Mouse (Mus musculus) right cerebral cortex, adult 18-20 months (tissue): ENCODE data around the gene Cyp2b23.
"Not testable (repeated sequence)": the region's sequence is repeated elsewhere in the genome, so short reads cannot be mapped to it uniquely, and the experiment has no call there.

Source experiments
- DNase-seq: peaks from one replicate; pipeline ENCODE4 v3.0.0; 2022; ENCODE audit warnings: mixed read lengths

The Cyp2b23 gene

DNA sequence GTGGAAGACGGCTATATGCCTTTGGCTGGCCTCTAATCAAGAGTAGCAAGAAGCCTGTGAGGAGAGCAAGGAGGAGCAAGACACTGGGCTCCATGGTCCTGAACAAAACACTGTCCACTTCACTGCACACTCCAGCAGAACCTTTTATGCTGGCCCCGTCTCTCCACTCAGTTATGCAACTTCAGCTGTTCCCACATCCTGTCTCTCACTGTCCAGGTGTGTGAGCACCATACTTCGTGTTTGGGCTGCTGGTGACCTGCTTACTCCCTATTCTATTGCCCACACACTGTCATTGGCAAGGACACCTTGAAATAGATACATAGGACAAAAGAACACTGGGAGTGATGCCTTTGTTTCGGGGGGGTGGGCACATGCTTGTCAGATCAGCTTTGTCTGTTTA lies at the start of gene Cyp2b23:
Gene Cyp2b23 (minus strand): TSS at position 101 of the 400 bp plus-strand sequence.
- no peak for DNase-seq

- no peak for DNase-seq
Measured at GRCm38 (mm10) chr7:26711061-26711460, 24.8 kb upstream of the Cyp2b23 start.

GRCm38 (mm10) chr7:26707061-26707460 lies 20.8 kb upstream of the Cyp2b23 start:
- DNase-seq, result no peak

- DNase-seq, result not testable (repeated sequence)
Measured at GRCm38 (mm10) chr7:26706191-26706590, 20.0 kb upstream of the Cyp2b23 start.

DNA sequence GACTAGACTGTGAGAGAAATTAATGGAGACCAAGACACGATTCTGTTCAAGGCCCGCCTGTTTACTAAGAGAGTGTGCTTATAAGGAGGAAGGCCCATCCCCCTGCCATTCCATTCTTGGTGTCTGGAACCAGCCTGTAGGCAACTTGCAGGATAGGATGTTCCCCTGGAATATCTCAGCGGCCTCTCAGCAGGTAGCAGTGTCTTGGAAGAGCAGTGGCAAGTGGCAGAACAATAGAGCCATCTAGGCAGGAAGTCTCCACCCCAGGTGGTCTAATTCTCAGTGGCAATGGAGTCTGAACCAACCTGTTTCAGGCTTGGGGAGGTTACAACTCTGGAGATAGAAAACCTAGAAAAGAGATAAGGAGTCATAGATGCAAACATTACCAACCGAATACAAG lies 13.9 kb upstream of the Cyp2b23 start:
- DNase-seq, result no peak

- no peak for DNase-seq
Measured at GRCm38 (mm10) chr7:26685713-26686112, 524 bp downstream of the Cyp2b23 start.

DNA sequence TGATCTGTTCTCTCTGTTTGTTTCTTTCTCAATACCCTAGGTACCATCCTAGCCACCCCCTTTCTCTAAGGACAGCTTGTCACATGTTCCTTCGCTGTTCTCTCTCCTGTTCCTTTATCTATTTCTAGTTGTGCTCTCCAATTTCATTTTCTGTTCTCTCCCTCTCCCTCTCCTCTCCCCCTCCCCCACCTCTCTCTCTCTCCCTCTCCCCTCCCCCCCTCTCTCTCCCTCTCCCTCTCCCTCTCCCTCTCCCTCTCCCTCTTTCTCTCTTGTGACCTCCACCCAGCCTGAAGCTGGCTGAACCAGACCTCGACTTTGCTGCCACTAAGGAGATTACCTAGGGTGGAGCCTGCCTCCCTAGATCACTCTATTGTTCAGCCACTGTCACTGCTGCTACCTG lies 18.8 kb downstream of the Cyp2b23 start:
- not testable (repeated sequence) for DNase-seq

DNA sequence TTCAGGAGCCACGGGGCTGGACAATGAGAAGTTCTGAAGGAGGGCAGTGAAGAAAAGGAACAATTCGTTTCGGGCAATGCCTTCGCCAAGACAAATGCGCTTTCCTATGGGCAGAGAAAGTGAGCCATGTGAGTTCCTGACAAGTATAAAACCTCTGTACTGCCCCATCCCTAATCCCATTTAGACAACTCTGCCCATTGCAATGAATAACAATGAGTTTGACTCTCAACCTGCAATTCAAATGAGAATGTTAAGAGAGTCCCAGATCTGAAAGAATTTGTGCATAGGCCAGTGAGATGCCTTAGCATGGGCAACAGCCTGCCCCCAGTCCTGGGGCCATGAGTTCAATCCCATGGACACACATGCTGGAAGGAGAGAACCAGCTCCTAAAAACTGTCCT lies 20.2 kb downstream of the Cyp2b23 start:
- no peak for DNase-seq

DNA sequence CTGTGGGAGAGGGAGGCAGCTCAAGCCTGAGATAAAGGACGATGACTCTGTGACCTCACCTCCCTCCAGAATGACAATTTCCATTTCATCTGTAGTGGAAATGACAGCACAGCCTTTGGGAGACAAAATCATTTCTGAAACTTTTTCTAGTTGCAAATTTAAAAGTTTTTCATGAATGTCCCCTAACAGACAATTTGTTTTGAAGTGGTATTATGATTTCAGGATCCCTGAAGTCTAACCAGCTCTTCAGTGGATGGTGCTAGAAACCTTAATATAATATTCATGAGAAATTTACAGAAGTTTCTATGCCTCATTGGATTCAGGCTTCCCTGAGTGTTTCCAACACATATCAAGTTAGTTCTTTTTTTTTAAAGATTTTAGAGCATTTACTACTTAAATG lies 67.9 kb downstream of the Cyp2b23 start, which contains the start of gene Vmn1r185:
Gene Vmn1r185 (minus strand): TSS at position 101 of the 400 bp plus-strand sequence.
- DNase-seq, result not testable (repeated sequence)
